Mouse (Mus musculus) embryonic fibroblast, embryonic 13.5 days (primary cell): ENCODE measurements at regions not wholly inside any gene's neighbourhood (a gene's known extent, or its start where the extent isn't known, plus 50 kb on each side); places are given as distances from the start of the nearest gene placed in this dataset.

ENCODE experiments used
- CTCF ChIP-seq: IDR thresholded peaks from 2 replicates; pipeline ENCODE4 v1.5.1; 2011; ENCODE audit warnings: mild to moderate bottlenecking, control low read depth, low read length, moderate library complexity, borderline replicate concordance; ENCODE audit not compliant: insufficient read depth
- POLR2A ChIP-seq: IDR thresholded peaks from 2 replicates; pipeline ENCODE4 v1.6.1; 2011; ENCODE audit warnings: low read depth, mild to moderate bottlenecking, control low read depth, low read length, moderate library complexity

- TF ChIP-seq CTCF (no peak), POLR2A (no peak)
Observed at GRCm38 (mm10) chr4:152617636-152618035, 140.0 kb upstream of the Kcnab2 start.
